15 mouse cellular contexts compared by ENCODE assay signal in the genomic region with DNA sequence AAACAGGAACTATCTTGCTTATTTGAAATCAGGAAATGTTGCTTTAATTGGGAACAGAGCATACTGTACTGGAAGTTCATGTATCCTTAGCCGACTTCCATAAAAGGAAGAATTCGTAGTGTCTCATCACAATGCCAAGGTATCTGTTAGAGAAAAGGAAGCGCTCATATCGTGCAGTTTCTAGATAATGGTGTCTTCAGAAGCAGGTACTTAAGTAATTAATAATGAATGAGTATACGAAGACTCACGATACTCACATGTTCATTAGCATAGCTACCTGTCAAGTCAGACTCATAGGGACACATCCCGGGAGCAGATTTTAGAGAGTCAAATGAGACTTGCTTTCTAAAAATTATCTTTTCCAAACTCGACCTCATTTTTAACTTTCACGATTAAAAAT. TPM values are rescaled to one million over a fixed set of nuclear protein-coding genes. Genes with fewer than 3 reads are reported as not detected.
DNase-seq lines count a peak whose midpoint lies in the region; ATAC-seq and TF ChIP-seq lines count a peak whose summit lies in the region.
"Had no signal": no experiment of that assay in that cellular context is flagged by ENCODE, and none has a peak within 500 bp of the region (broad histone marks: within the 10 kb centered on the region; RNA-seq: fewer than 3 reads in every experiment).

No protein-coding gene starts in this region.

- H3K4me1 ChIP-seq in heart, postnatal 0 days (ENCODE audit: control insufficient read depth, insufficient read depth), result peaks cover 33% of the 10 kb centered on the region
- H3K4me1 ChIP-seq in intestine, embryonic 16.5 days (ENCODE audit: control insufficient read depth, insufficient read depth, low read length), result peaks cover 13% of the 10 kb centered on the region

- H3K4me3 ChIP-seq in gastrocnemius, adult 2 months, result peak overlapping the region; percentile 35
- H3K4me3 ChIP-seq in heart, postnatal 0 days (ENCODE audit: low read depth, low read length), result no peak overlapping the region
- H3K4me3 ChIP-seq in intestine, embryonic 16.5 days (ENCODE audit: low read length), result no peak overlapping the region

- peak overlapping the region; percentile 46 for H3K9ac ChIP-seq in heart, postnatal 0 days (replicated peaks; ENCODE audit: low read depth, low read length)
- no peak overlapping the region for H3K9ac ChIP-seq in intestine, embryonic 16.5 days (ENCODE audit: low read depth, low read length)
- H3K9ac ChIP-seq: liver, postnatal 0 days had no signal

- H3K36me3 ChIP-seq in heart, postnatal 0 days (replicated peaks; ENCODE audit: control insufficient read depth, insufficient read depth, low read length), result peaks cover 7% of the 10 kb centered on the region
- H3K36me3 ChIP-seq in intestine, embryonic 16.5 days (ENCODE audit: control insufficient read depth, insufficient read depth, low read length), result 0 out of 2 replicates have a peak, but pooled peaks cover 5% of the 10 kb centered on the region
- H3K36me3 ChIP-seq: neural tube, embryonic 12.5 days had no signal

- no peak for ATAC-seq in heart, postnatal 0 days (ENCODE audit: insufficient read depth, low read depth)
- ATAC-seq in intestine, embryonic 16.5 days, result no peak
- ATAC-seq: liver, postnatal 0 days had no signal

- WGBS in heart, postnatal 0 days, result 49% methylated on average over 9 of the region's 9 CpGs
- 64% methylated on average over 9 of the region's 9 CpGs for WGBS in intestine, embryonic 16.5 days

- 0 out of 2 replicates have a peak overlapping the region, but pooled peaks have one; percentile 6 for H3K4me2 ChIP-seq in heart, postnatal 0 days (ENCODE audit: low read depth, low read length)
- no peak overlapping the region for H3K4me2 ChIP-seq in intestine, embryonic 16.5 days (ENCODE audit: low read depth, low read length)

- TF ChIP-seq EP300 in heart, postnatal 0 days (IDR thresholded peaks at IDR 0.05; ENCODE audit: low read depth), result no peak

- H3K27ac ChIP-seq in gastrocnemius, adult 2 months, result peak overlapping the region; percentile 64; the same call in 1 of the 2 replicates
- H3K27ac ChIP-seq in heart, postnatal 0 days (ENCODE audit: low read depth), result peak overlapping the region; percentile 97
- peak overlapping the region; percentile 86 for H3K27ac ChIP-seq in intestine, embryonic 16.5 days (ENCODE audit: low read length)
- H3K27ac ChIP-seq: left cerebral cortex, adult 2 months; neural tube, embryonic 12.5 days had no signal

- no peaks in the 10 kb centered on the region for H3K9me3 ChIP-seq in heart, postnatal 0 days (replicated peaks; ENCODE audit: control insufficient read depth, low read length)
- H3K9me3 ChIP-seq in intestine, embryonic 16.5 days (ENCODE audit: control insufficient read depth, low read length), result no peaks in the 10 kb centered on the region
- H3K9me3 ChIP-seq: neural tube, embryonic 12.5 days had no signal

- intact Hi-C loops in gastrocnemius, adult 2 months (cut with DNase I), result no loop called here
- intact Hi-C loops in left cerebral cortex, postnatal 36 days (cut with DNase I), result no loop called here
- intact Hi-C loops in gastrocnemius, postnatal 14 days (cut with DNase I; ENCODE audit: low total_unique reads), result no loop called here

- H3K27me3 ChIP-seq in heart, postnatal 0 days (ENCODE audit: control insufficient read depth, insufficient read depth, low read length), result no peaks in the 10 kb centered on the region
- no peaks in the 10 kb centered on the region for H3K27me3 ChIP-seq in intestine, embryonic 16.5 days (replicated peaks; ENCODE audit: control insufficient read depth, insufficient read depth, low read length)

- TF ChIP-seq CTCF in gastrocnemius, adult 2 months (IDR thresholded peaks at IDR 0.05), result no peak
- TF ChIP-seq CTCF in heart, postnatal 0 days (IDR thresholded peaks at IDR 0.05; ENCODE audit: low read depth), result no peak

- DNase-seq in gastrocnemius, adult 2 months, result no peak
- DNase-seq in gastrocnemius, postnatal 4 days (ENCODE audit: low spot score in 2 of 2), result no peak
- DNase-seq in heart, postnatal 0 days (ENCODE audit: low spot score), result no peak
- DNase-seq in heart, adult 18-20 months, result no peak
- DNase-seq in R1 (ENCODE audit: low read depth, low spot score), result peak; percentile 56
- no peak for DNase-seq in left cerebral cortex, postnatal 36 days (ENCODE audit: low spot score in 2 of 2)
- no peak for DNase-seq in gastrocnemius, postnatal 14 days
- DNase-seq: B cell, adult 2 months; cerebellum, adult 18-20 months; liver, postnatal 0 days; right cerebral cortex, postnatal 14 days had no signal

RNA-seq across cellular contexts. Expression of a gene that starts 30.6 kb away (rescaled TPM):
- total RNA-seq in gastrocnemius, adult 2 months (2021), result 1 to 10 TPM; 1.4 to 2.1 TPM
- 1 to 10 TPM; 3.4 to 3.6 TPM for total RNA-seq in gastrocnemius, postnatal 4 days (2021)
- 39.8 and 61.1 TPM in 2 replicates for total RNA-seq in heart, postnatal 0 days (2014; rRNA removed; ENCODE audit: low replicate concordance)
- polyA plus RNA-seq in heart, postnatal 0 days (2015; fragmentation: Nextera tagmentation; extraction: Ambion mirVana), result 14.7 and 17.9 TPM in 2 replicates
- 10 to 100 TPM; 20.2 to 24.3 TPM for total RNA-seq in heart, adult 18-20 months (2021)
- polyA plus RNA-seq in intestine, embryonic 16.5 days (2015; fragmentation: Nextera tagmentation; extraction: Ambion mirVana), result 24.0 and 25.9 TPM in 2 replicates
- 1 to 10 TPM; 3.1 to 3.4 TPM for total RNA-seq in left cerebral cortex, postnatal 36 days (2021)
- 1 to 10 TPM; 2.9 to 3.7 TPM for total RNA-seq in gastrocnemius, postnatal 14 days (2021)
- total RNA-seq: megakaryocyte-erythroid progenitor cell, adult 5-6 weeks had no signal
